Mouse (Mus musculus): ENCODE results near the gene Zfp207. TPM values are rescaled to one million over a fixed set of nuclear protein-coding genes. Genes with fewer than 3 reads are reported as not detected.
A peak's percentile ranks its signal among the peaks of the same experiment; 100 is the strongest.
"Not testable (repeated sequence)": the region's sequence is repeated elsewhere in the genome, so short reads cannot be mapped to it uniquely, and the experiment has no call there.

Zfp207 gene
- polyA plus RNA-seq, 1 experiment from 2014 or later, result 322 TPM

DNA sequence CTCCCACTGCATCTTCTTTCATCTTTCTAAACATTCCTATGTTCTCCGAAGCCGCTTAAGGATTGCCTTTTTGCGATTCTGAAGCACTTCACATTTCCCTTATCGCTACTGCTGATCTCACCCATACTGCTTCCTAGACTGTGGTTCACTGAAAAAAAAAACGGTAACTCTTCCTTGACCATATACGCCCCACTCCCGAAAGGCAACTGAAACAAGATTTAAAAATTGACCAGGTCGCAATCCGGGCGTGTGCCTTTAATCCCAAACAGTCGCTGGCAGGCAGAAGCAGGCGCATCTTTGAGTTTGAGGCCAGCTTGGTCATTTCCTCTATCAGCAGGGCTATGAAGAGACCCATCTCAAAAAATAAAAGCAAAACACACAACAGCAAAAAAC, 457 bp upstream of the Zfp207 start:
- peak; percentile 40 for DNase-seq (ENCODE audit: low spot score)
- WGBS, result 10% methylated on average over 12 of the region's 12 CpGs
- Histone ChIP-seq H3K27me3 (replicated peaks; ENCODE audit: low read depth, poor library complexity, severe bottlenecking) (no peaks in the 10 kb centered on the region), H3K27ac (replicated peaks) (peak overlapping the region; percentile 99), H3K4me3 (peak overlapping the region; percentile 96), H3K36me3 (replicated peaks) (peaks cover 34% of the 10 kb centered on the region), H3K4me1 (peaks cover 30% of the 10 kb centered on the region), H3K9me3 (no peaks in the 10 kb centered on the region)

- H3K9me3 ChIP-seq, result no peaks in the 10 kb centered on the region
- no peaks in the 10 kb centered on the region for H3K27me3 ChIP-seq (replicated peaks; ENCODE audit: low read depth, poor library complexity, severe bottlenecking)
- DNase-seq (ENCODE audit: low spot score), result peak; percentile 60
- H3K36me3 ChIP-seq (replicated peaks), result peaks cover 44% of the 10 kb centered on the region
- H3K4me3 ChIP-seq, result peak overlapping the region; percentile 96
- whole genome bisulfite sequencing, result under 1% methylated on average over 20 of the region's 20 CpGs
- peak overlapping the region; percentile 99 for H3K27ac ChIP-seq (replicated peaks)
- H3K4me1 ChIP-seq, result peaks cover 30% of the 10 kb centered on the region
Observed at GRCm38 (mm10) chr11:80383626-80384046, 557 bp downstream of the Zfp207 start.

DNA sequence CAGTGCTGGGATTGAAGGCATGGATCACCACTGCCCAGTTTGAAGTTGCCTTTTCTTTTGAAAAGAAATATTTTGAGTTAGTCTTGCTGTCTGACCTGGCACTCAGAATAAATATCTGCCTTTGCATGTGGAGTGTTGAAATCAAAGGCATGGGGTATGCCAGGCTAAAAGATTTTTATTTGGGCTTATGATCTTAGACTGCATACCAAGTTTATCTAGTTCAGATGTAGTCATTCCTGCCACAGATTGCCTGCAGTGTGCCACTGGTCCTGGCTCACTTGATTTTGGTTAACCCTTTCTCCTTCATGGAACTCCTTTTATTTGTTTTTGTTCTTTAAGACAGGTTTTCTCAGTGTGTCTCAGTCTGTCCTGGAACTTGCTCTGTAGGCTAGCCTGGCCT, 1.4 kb downstream of the Zfp207 start:
- peak overlapping the region; percentile 63 for H3K27ac ChIP-seq (replicated peaks)
- peaks cover 53% of the 10 kb centered on the region for H3K36me3 ChIP-seq (replicated peaks)
- H3K4me3 ChIP-seq, result peak overlapping the region; percentile 96
- DNase-seq (ENCODE audit: low spot score), result no peak
- H3K27me3 ChIP-seq (replicated peaks; ENCODE audit: low read depth, poor library complexity, severe bottlenecking), result no peaks in the 10 kb centered on the region
- H3K4me1 ChIP-seq, result peaks cover 30% of the 10 kb centered on the region
- H3K9me3 ChIP-seq, result no peaks in the 10 kb centered on the region

GRCm38 (mm10) chr11:80385055-80385454, 2.0 kb downstream of the Zfp207 start:
- H3K27ac ChIP-seq (replicated peaks), result no peak overlapping the region
- 74% methylated on average over 4 of the region's 4 CpGs for WGBS
- H3K4me3 ChIP-seq, result peak overlapping the region; percentile 96
- peaks cover 58% of the 10 kb centered on the region for H3K36me3 ChIP-seq (replicated peaks)
- peaks cover 30% of the 10 kb centered on the region for H3K4me1 ChIP-seq
- DNase-seq (ENCODE audit: low spot score), result no peak
- no peaks in the 10 kb centered on the region for H3K27me3 ChIP-seq (replicated peaks; ENCODE audit: low read depth, poor library complexity, severe bottlenecking)
- H3K9me3 ChIP-seq, result no peaks in the 10 kb centered on the region

- Histone ChIP-seq H3K9me3 (no peaks in the 10 kb centered on the region), H3K36me3 (replicated peaks) (peaks cover 76% of the 10 kb centered on the region), H3K27me3 (replicated peaks; ENCODE audit: low read depth, poor library complexity, severe bottlenecking) (no peaks in the 10 kb centered on the region), H3K4me1 (peaks cover 30% of the 10 kb centered on the region), H3K27ac (replicated peaks) (no peak overlapping the region), H3K4me3 (peak overlapping the region; percentile 96)
- DNase-seq (ENCODE audit: low spot score), result no peak
- 86% methylated on average over 2 of the region's 2 CpGs for WGBS
Observed at GRCm38 (mm10) chr11:80386790-80387189, 3.7 kb downstream of the Zfp207 start.

DNA sequence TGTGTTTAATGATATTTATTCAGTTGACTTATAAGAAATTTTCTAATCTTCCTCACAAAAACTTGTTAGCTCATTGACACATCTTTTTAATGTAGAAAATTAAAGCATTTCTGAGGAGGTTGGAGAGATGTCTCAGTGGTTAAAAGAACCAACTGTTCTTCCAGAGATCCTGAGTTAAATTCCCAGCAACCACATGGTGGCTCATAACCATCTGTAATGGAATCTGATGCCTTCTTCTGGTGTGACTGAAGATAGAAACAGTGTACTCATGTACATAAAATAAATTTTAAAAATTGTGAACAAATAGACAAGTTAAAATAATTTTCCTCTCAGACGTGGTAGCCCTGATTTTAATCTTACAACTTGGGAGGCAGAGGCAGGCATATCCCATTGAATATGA, 6.8 kb downstream of the Zfp207 start:
- Histone ChIP-seq H3K36me3 (replicated peaks) (peaks cover 100% of the 10 kb centered on the region), H3K4me1 (peaks cover 21% of the 10 kb centered on the region), H3K27me3 (replicated peaks; ENCODE audit: low read depth, poor library complexity, severe bottlenecking) (no peaks in the 10 kb centered on the region), H3K9me3 (no peaks in the 10 kb centered on the region), H3K27ac (replicated peaks) (no peak overlapping the region), H3K4me3 (no peak overlapping the region)
- no peak for DNase-seq (ENCODE audit: low spot score)
- 89% methylated on average over 1 of the region's 1 CpGs for WGBS

- no peaks in the 10 kb centered on the region for H3K9me3 ChIP-seq
- no peak overlapping the region for H3K27ac ChIP-seq (replicated peaks)
- peaks cover 100% of the 10 kb centered on the region for H3K36me3 ChIP-seq (replicated peaks)
- no peak for DNase-seq (ENCODE audit: low spot score)
- 93% methylated on average over 2 of the region's 2 CpGs for WGBS
- H3K27me3 ChIP-seq (replicated peaks; ENCODE audit: low read depth, poor library complexity, severe bottlenecking), result no peaks in the 10 kb centered on the region
- no peak overlapping the region for H3K4me3 ChIP-seq
- peaks cover 5% of the 10 kb centered on the region for H3K4me1 ChIP-seq
Observed at GRCm38 (mm10) chr11:80391407-80392120, 8.5 kb downstream of the Zfp207 start.

DNA sequence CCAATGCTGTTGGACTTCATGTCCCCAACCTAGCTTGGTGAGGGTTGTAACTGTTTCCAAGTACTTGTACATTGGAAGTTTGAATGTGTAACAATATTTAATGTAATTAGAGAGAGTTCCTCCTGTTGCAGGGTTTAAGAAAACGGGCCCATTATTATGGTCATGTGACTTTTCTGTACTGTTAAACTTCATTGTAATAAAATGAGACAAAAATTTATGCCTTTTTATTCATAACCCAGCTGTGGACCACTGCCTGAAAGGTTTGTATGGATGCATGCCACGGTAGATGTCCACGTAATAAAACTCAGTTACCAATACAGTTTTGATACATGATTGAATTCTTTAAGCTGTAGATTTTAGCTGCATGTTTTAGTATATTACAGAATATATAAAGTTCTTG, 12.9 kb downstream of the Zfp207 start:
- H3K9me3 ChIP-seq, result no peaks in the 10 kb centered on the region
- DNase-seq (ENCODE audit: low spot score), result no peak
- H3K36me3 ChIP-seq (replicated peaks), result peaks cover 100% of the 10 kb centered on the region
- H3K4me1 ChIP-seq, result no peaks in the 10 kb centered on the region
- no peak overlapping the region for H3K4me3 ChIP-seq
- WGBS, result 96% methylated on average over 3 of the region's 3 CpGs
- no peaks in the 10 kb centered on the region for H3K27me3 ChIP-seq (replicated peaks; ENCODE audit: low read depth, poor library complexity, severe bottlenecking)
- H3K27ac ChIP-seq (replicated peaks), result no peak overlapping the region

- Histone ChIP-seq H3K9me3 (no peaks in the 10 kb centered on the region), H3K27me3 (replicated peaks; ENCODE audit: low read depth, poor library complexity, severe bottlenecking) (no peaks in the 10 kb centered on the region), H3K36me3 (replicated peaks) (peaks cover 100% of the 10 kb centered on the region), H3K4me1 (no peaks in the 10 kb centered on the region), H3K4me3 (no peak overlapping the region), H3K27ac (replicated peaks) (no peak overlapping the region)
- DNase-seq (ENCODE audit: low spot score), result no peak
- 92% methylated on average over 4 of the region's 4 CpGs for WGBS
Observed at GRCm38 (mm10) chr11:80396617-80397016, 13.5 kb downstream of the Zfp207 start.

GRCm38 (mm10) chr11:80407878-80408277, 24.8 kb downstream of the Zfp207 start:
- not testable (repeated sequence) for H3K27me3 ChIP-seq (replicated peaks; ENCODE audit: low read depth, poor library complexity, severe bottlenecking); H3K9me3 ChIP-seq; H3K27ac ChIP-seq (replicated peaks); DNase-seq (ENCODE audit: low spot score); H3K4me1 ChIP-seq; H3K4me3 ChIP-seq
- peaks cover 93% of the 10 kb centered on the region for H3K36me3 ChIP-seq (replicated peaks)
- 97% methylated on average over 6 of the region's 6 CpGs for WGBS

GRCm38 (mm10) chr11:80410377-80410776, 27.3 kb downstream of the Zfp207 start:
- no peak overlapping the region for H3K27ac ChIP-seq (replicated peaks)
- peaks cover 88% of the 10 kb centered on the region for H3K36me3 ChIP-seq (replicated peaks)
- 91% methylated on average over 2 of the region's 2 CpGs for WGBS

GRCm38 (mm10) chr11:80417085-80417484, 34.0 kb downstream of the Zfp207 start:
- peaks cover 39% of the 10 kb centered on the region for H3K36me3 ChIP-seq (replicated peaks)
- WGBS, result 87% methylated on average over 5 of the region's 5 CpGs
- no peaks in the 10 kb centered on the region for H3K4me1 ChIP-seq
- no peak overlapping the region for H3K27ac ChIP-seq (replicated peaks)
- peaks cover 4% of the 10 kb centered on the region; the same call in 1 of the 2 replicates for H3K9me3 ChIP-seq
- H3K27me3 ChIP-seq (replicated peaks; ENCODE audit: low read depth, poor library complexity, severe bottlenecking), result no peaks in the 10 kb centered on the region
- H3K4me3 ChIP-seq, result no peak overlapping the region
- DNase-seq (ENCODE audit: low spot score), result no peak

More at GRCm38 (mm10) chr11:80410377-80410776, 27.3 kb downstream of the Zfp207 start:
- Histone ChIP-seq H3K4me1 (no peaks in the 10 kb centered on the region), H3K9me3 (no peaks in the 10 kb centered on the region), H3K27me3 (replicated peaks; ENCODE audit: low read depth, poor library complexity, severe bottlenecking) (no peaks in the 10 kb centered on the region), H3K4me3 (no peak overlapping the region)
- no peak for DNase-seq (ENCODE audit: low spot score)

- Histone ChIP-seq H3K27me3 (replicated peaks; ENCODE audit: low read depth, poor library complexity, severe bottlenecking) (no peaks in the 10 kb centered on the region), H3K4me1 (no peaks in the 10 kb centered on the region), H3K4me3 (no peak overlapping the region), H3K36me3 (replicated peaks) (peaks cover 23% of the 10 kb centered on the region), H3K9me3 (peaks cover 4% of the 10 kb centered on the region; the same call in 1 of the 2 replicates), H3K27ac (replicated peaks) (no peak overlapping the region)
- DNase-seq (ENCODE audit: low spot score), result no peak
- 91% methylated on average over 1 of the region's 1 CpGs for WGBS
Observed at GRCm38 (mm10) chr11:80419743-80420142, 36.7 kb downstream of the Zfp207 start.

Measured in embryonic facial prominence, embryonic 10.5 days (tissue).